Mouse (Mus musculus): ENCODE results near the gene Greb1.

DNA sequence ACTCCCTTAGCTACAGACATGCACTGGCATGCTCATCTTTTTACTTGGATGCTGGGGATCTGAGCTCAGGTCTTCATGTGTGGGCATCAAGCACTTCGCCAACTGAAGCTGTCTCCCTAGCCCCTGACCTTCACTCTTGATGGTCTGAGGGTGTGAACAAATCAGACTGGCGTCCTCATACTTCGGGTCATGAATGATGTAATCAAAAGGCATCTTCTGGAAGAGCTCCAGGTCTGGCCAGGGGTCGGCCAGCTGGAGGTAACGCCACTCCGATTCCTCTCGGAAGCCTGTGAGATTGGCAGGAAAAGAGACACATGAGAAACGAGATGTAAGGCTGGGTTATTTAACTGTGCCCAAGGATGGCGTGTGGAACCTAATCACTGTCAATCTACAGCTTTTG lies 110.1 kb downstream of the Greb1 start:
- TF ChIP-seq POLR2A (IDR thresholded peaks at IDR 0.05; ENCODE audit: insufficient read depth, low read depth, low read length) (no peak), CTCF (IDR thresholded peaks at IDR 0.05) (no peak)
